Mouse (Mus musculus) erythroblast, embryonic 14.5 days (primary cell): ENCODE results near the gene Ndufa8. TPM values are rescaled to one million over a fixed set of nuclear protein-coding genes. Genes with fewer than 3 reads are reported as not detected.

Experiments used
- H3K27me3 ChIP-seq: 2 replicates; pipeline ENCODE4 v1.6.1; 2012; ENCODE audit warnings: inconsistent platforms; ENCODE audit not compliant: control insufficient read depth
- H3K36me3 ChIP-seq: 2 replicates; pipeline ENCODE4 v1.6.1; 2012; ENCODE audit warnings: mild to moderate bottlenecking, inconsistent platforms; ENCODE audit not compliant: control insufficient read depth
- H3K4me1 ChIP-seq: 2 replicates; pipeline ENCODE4 v1.6.1; 2012; ENCODE audit warnings: inconsistent platforms; ENCODE audit not compliant: control insufficient read depth
- H3K4me3 ChIP-seq: replicated peaks from 2 replicates; pipeline ENCODE3; 2012; ENCODE audit warnings: moderate library complexity, mild to moderate bottlenecking, inconsistent platforms
- H3K9me3 ChIP-seq: 2 replicates; pipeline ENCODE4 v1.6.1; 2012; ENCODE audit warnings: low read length, inconsistent platforms, mixed read lengths; ENCODE audit not compliant: control insufficient read depth
- GATA1 ChIP-seq: IDR thresholded peaks from 2 replicates; pipeline ENCODE4 v1.6.1; 2012; ENCODE audit warnings: low read length, inconsistent platforms, mixed read lengths
- TAL1 ChIP-seq: IDR thresholded peaks from 3 replicates; pipeline ENCODE4 v1.6.1; 2012; ENCODE audit warnings: low read length, inconsistent platforms, mixed read lengths
- polyA plus RNA-seq: library from polyadenylated mRNA; stranded (reverse); fragments of >175 nt; gene quantifications from 2 replicates; pipeline ENCODE4 v1.2.3, GENCODE M21; 2012

The Ndufa8 gene
- polyA plus RNA-seq, 1 experiment = 7.6 TPM

GRCm38 (mm10) chr2:36085041-36085440 is 35.8 kb upstream of the Ndufa8 start:
- TF ChIP-seq TAL1 = no peak
- TF ChIP-seq GATA1 = no peak
- Histone ChIP-seq H3K27me3 (peaks cover 28% of the 10 kb centered on the region), H3K36me3 (no peaks in the 10 kb centered on the region)

GRCm38 (mm10) chr2:36082802-36083580 is 33.8 kb upstream of the Ndufa8 start:
- peaks cover 11% of the 10 kb centered on the region for H3K27me3 ChIP-seq
- no peaks in the 10 kb centered on the region for H3K36me3 ChIP-seq
- no peaks in the 10 kb centered on the region for H3K9me3 ChIP-seq
- TF ChIP-seq TAL1 (no peak), GATA1 (no peak)
- no peak overlapping the region for H3K4me3 ChIP-seq
- H3K4me1 ChIP-seq = no peaks in the 10 kb centered on the region

More at GRCm38 (mm10) chr2:36085041-36085440, 35.8 kb upstream of the Ndufa8 start:
- no peak overlapping the region for H3K4me3 ChIP-seq
- no peaks in the 10 kb centered on the region for H3K4me1 ChIP-seq
- H3K9me3 ChIP-seq = no peaks in the 10 kb centered on the region

- Histone ChIP-seq H3K27me3 (peaks cover 2% of the 10 kb centered on the region; the same call in 1 of the 2 replicates), H3K36me3 (no peaks in the 10 kb centered on the region), H3K4me1 (no peaks in the 10 kb centered on the region), H3K9me3 (no peaks in the 10 kb centered on the region), H3K4me3 (no peak overlapping the region)
- no peak for TF ChIP-seq GATA1
- no peak for TF ChIP-seq TAL1
Measured at GRCm38 (mm10) chr2:36081446-36081845, 32.2 kb upstream of the Ndufa8 start.

GRCm38 (mm10) chr2:36077160-36077761 is 28.1 kb upstream of the Ndufa8 start:
- Histone ChIP-seq H3K4me1 (no peaks in the 10 kb centered on the region), H3K4me3 (no peak overlapping the region), H3K36me3 (no peaks in the 10 kb centered on the region), H3K27me3 (peaks cover 2% of the 10 kb centered on the region; the same call in 1 of the 2 replicates), H3K9me3 (no peaks in the 10 kb centered on the region)
- TF ChIP-seq GATA1 (no peak), TAL1 (no peak)

- Histone ChIP-seq H3K9me3 (no peaks in the 10 kb centered on the region), H3K36me3 (no peaks in the 10 kb centered on the region), H3K4me1 (no peaks in the 10 kb centered on the region), H3K4me3 (no peak overlapping the region), H3K27me3 (peaks cover 2% of the 10 kb centered on the region; the same call in 1 of the 2 replicates)
- TF ChIP-seq TAL1 (no peak), GATA1 (no peak)
Measured at GRCm38 (mm10) chr2:36075210-36075609, 26.0 kb upstream of the Ndufa8 start.

GRCm38 (mm10) chr2:36073781-36074180 is 24.6 kb upstream of the Ndufa8 start:
- Histone ChIP-seq H3K9me3 (no peaks in the 10 kb centered on the region), H3K4me1 (no peaks in the 10 kb centered on the region), H3K4me3 (no peak overlapping the region), H3K36me3 (no peaks in the 10 kb centered on the region), H3K27me3 (peaks cover 2% of the 10 kb centered on the region; the same call in 1 of the 2 replicates)
- TF ChIP-seq TAL1 (no peak), GATA1 (no peak)

GRCm38 (mm10) chr2:36071660-36072305 is 22.6 kb upstream of the Ndufa8 start:
- Histone ChIP-seq H3K27me3 (no peaks in the 10 kb centered on the region), H3K36me3 (no peaks in the 10 kb centered on the region), H3K4me1 (no peaks in the 10 kb centered on the region), H3K9me3 (no peaks in the 10 kb centered on the region), H3K4me3 (no peak overlapping the region)
- TF ChIP-seq GATA1 = no peak
- TF ChIP-seq TAL1 = no peak

- no peaks in the 10 kb centered on the region for H3K9me3 ChIP-seq
- H3K4me3 ChIP-seq = no peak overlapping the region
- no peaks in the 10 kb centered on the region for H3K4me1 ChIP-seq
- no peaks in the 10 kb centered on the region for H3K36me3 ChIP-seq
- H3K27me3 ChIP-seq = no peaks in the 10 kb centered on the region
- TF ChIP-seq TAL1 (no peak), GATA1 (no peak)
Measured at GRCm38 (mm10) chr2:36067132-36067531, 17.9 kb upstream of the Ndufa8 start.

GRCm38 (mm10) chr2:36061409-36061808 is 12.2 kb upstream of the Ndufa8 start:
- Histone ChIP-seq H3K4me3 (no peak overlapping the region), H3K9me3 (no peaks in the 10 kb centered on the region), H3K27me3 (no peaks in the 10 kb centered on the region), H3K4me1 (no peaks in the 10 kb centered on the region), H3K36me3 (no peaks in the 10 kb centered on the region)
- TF ChIP-seq GATA1 (no peak), TAL1 (no peak)
